Mouse (Mus musculus): ENCODE results near the gene Prtg. TPM values are rescaled to one million over a fixed set of nuclear protein-coding genes. Genes with fewer than 3 reads are reported as not detected.

Gene Prtg
- polyA plus RNA-seq, 1 experiment from 2014 or later = 0.52 TPM

GRCm38 (mm10) chr9:72790530-72791212 is 16.0 kb upstream of the Prtg start:
- Histone ChIP-seq H3K4me1 (replicated peaks) (0 out of 2 replicates have a peak, but pooled peaks cover 4% of the 10 kb centered on the region), H3K27ac (0 out of 2 replicates have a peak overlapping the region, but pooled peaks have one; percentile 33), H3K9ac (no peak overlapping the region), H3K36me3 (no peaks in the 10 kb centered on the region), H3K27me3 (replicated peaks) (no peaks in the 10 kb centered on the region), H3K4me3 (replicated peaks) (no peak overlapping the region), H3K4me2 (replicated peaks) (no peak overlapping the region), H3K9me3 (no peaks in the 10 kb centered on the region)
- no peak for ATAC-seq
- WGBS = 46% methylated on average over 14 of the region's 14 CpGs

- 0 out of 2 replicates have a peak, but pooled peaks cover 4% of the 10 kb centered on the region for H3K4me1 ChIP-seq (replicated peaks)
- no peak overlapping the region for H3K9ac ChIP-seq
- no peak for ATAC-seq
- no peak overlapping the region for H3K4me3 ChIP-seq (replicated peaks)
- H3K9me3 ChIP-seq = no peaks in the 10 kb centered on the region
- no peak overlapping the region for H3K4me2 ChIP-seq (replicated peaks)
- H3K36me3 ChIP-seq = no peaks in the 10 kb centered on the region
- WGBS = 52% methylated on average over 10 of the region's 10 CpGs
- no peaks in the 10 kb centered on the region for H3K27me3 ChIP-seq (replicated peaks)
- no peak overlapping the region for H3K27ac ChIP-seq
These were observed 15.5 kb upstream of the Prtg start for GRCm38 (mm10) chr9:72791213-72791582.

GRCm38 (mm10) chr9:72791681-72792080 is 15.0 kb upstream of the Prtg start:
- ATAC-seq = no peak
- Histone ChIP-seq H3K27me3 (replicated peaks) (no peaks in the 10 kb centered on the region), H3K4me3 (replicated peaks) (no peak overlapping the region), H3K9ac (no peak overlapping the region), H3K27ac (no peak overlapping the region), H3K4me2 (replicated peaks) (no peak overlapping the region), H3K9me3 (no peaks in the 10 kb centered on the region), H3K4me1 (replicated peaks) (0 out of 2 replicates have a peak, but pooled peaks cover 4% of the 10 kb centered on the region), H3K36me3 (no peaks in the 10 kb centered on the region)
- 26% methylated on average over 6 of the region's 6 CpGs for WGBS

- Histone ChIP-seq H3K4me3 (replicated peaks) (no peak overlapping the region), H3K27ac (no peak overlapping the region), H3K9ac (no peak overlapping the region), H3K27me3 (replicated peaks) (no peaks in the 10 kb centered on the region), H3K36me3 (no peaks in the 10 kb centered on the region), H3K4me1 (replicated peaks) (0 out of 2 replicates have a peak, but pooled peaks cover 8% of the 10 kb centered on the region), H3K9me3 (no peaks in the 10 kb centered on the region), H3K4me2 (replicated peaks) (no peak overlapping the region)
- 79% methylated on average over 3 of the region's 3 CpGs for WGBS
- no peak for ATAC-seq
These were observed 11.4 kb upstream of the Prtg start for GRCm38 (mm10) chr9:72795243-72795642.

- no peak for ATAC-seq
- H3K4me1 ChIP-seq (replicated peaks) = 0 out of 2 replicates have a peak, but pooled peaks cover 4% of the 10 kb centered on the region
- H3K27ac ChIP-seq = no peak overlapping the region
- H3K36me3 ChIP-seq = no peaks in the 10 kb centered on the region
- 0 out of 2 replicates have a peak overlapping the region, but pooled peaks have one; percentile 5 for H3K4me2 ChIP-seq (replicated peaks)
- no peak overlapping the region for H3K9ac ChIP-seq
- WGBS = 46% methylated on average over 9 of the region's 9 CpGs
- H3K9me3 ChIP-seq = no peaks in the 10 kb centered on the region
- no peak overlapping the region for H3K4me3 ChIP-seq (replicated peaks)
- no peaks in the 10 kb centered on the region for H3K27me3 ChIP-seq (replicated peaks)
These were observed 9.5 kb upstream of the Prtg start for GRCm38 (mm10) chr9:72797136-72797621.

- no peak for ATAC-seq
- Histone ChIP-seq H3K27me3 (replicated peaks) (no peaks in the 10 kb centered on the region; the same call in 1 of the 2 replicates), H3K4me2 (replicated peaks) (no peak overlapping the region), H3K36me3 (no peaks in the 10 kb centered on the region), H3K9me3 (no peaks in the 10 kb centered on the region), H3K4me1 (replicated peaks) (0 out of 2 replicates have a peak, but pooled peaks cover 8% of the 10 kb centered on the region), H3K4me3 (replicated peaks) (no peak overlapping the region), H3K27ac (no peak overlapping the region), H3K9ac (no peak overlapping the region)
- WGBS = 55% methylated on average over 4 of the region's 4 CpGs
These were observed 3.4 kb upstream of the Prtg start for GRCm38 (mm10) chr9:72803280-72803679.

- Histone ChIP-seq H3K9ac (no peak overlapping the region), H3K4me1 (replicated peaks) (0 out of 2 replicates have a peak, but pooled peaks cover 8% of the 10 kb centered on the region), H3K27me3 (replicated peaks) (no peaks in the 10 kb centered on the region; the same call in 1 of the 2 replicates), H3K4me3 (replicated peaks) (no peak overlapping the region), H3K36me3 (no peaks in the 10 kb centered on the region), H3K27ac (no peak overlapping the region), H3K4me2 (replicated peaks) (peak overlapping the region; percentile 99), H3K9me3 (no peaks in the 10 kb centered on the region)
- ATAC-seq = no peak
- 31% methylated on average over 14 of the region's 14 CpGs for WGBS
These were observed 528 bp upstream of the Prtg start for GRCm38 (mm10) chr9:72806146-72806545.

- H3K4me3 ChIP-seq (replicated peaks) = peak overlapping the region; percentile 87
- no peaks in the 10 kb centered on the region; the same call in 1 of the 2 replicates for H3K27me3 ChIP-seq (replicated peaks)
- peak; percentile 62 for ATAC-seq
- H3K4me2 ChIP-seq (replicated peaks) = peak overlapping the region; percentile 99
- no peaks in the 10 kb centered on the region for H3K36me3 ChIP-seq
- peak overlapping the region; percentile 66 for H3K27ac ChIP-seq
- under 1% methylated on average over 52 of the region's 52 CpGs for WGBS
- peaks cover 9% of the 10 kb centered on the region; the same call in 1 of the 2 replicates for H3K4me1 ChIP-seq (replicated peaks)
- H3K9ac ChIP-seq = peak overlapping the region; percentile 78
- no peaks in the 10 kb centered on the region for H3K9me3 ChIP-seq
These were observed 839 bp downstream of the Prtg start for GRCm38 (mm10) chr9:72807420-72808005.

- 10% methylated on average over 6 of the region's 6 CpGs for WGBS
- Histone ChIP-seq H3K9me3 (no peaks in the 10 kb centered on the region), H3K4me2 (replicated peaks) (peak overlapping the region; percentile 99), H3K27ac (no peak overlapping the region), H3K27me3 (replicated peaks) (no peaks in the 10 kb centered on the region; the same call in 1 of the 2 replicates), H3K4me3 (replicated peaks) (peak overlapping the region; percentile 87), H3K9ac (peak overlapping the region; percentile 78; the same call in 1 of the 2 replicates), H3K4me1 (replicated peaks) (peaks cover 11% of the 10 kb centered on the region; the same call in 1 of the 2 replicates), H3K36me3 (no peaks in the 10 kb centered on the region)
- ATAC-seq = no peak
These were observed 1.5 kb downstream of the Prtg start for GRCm38 (mm10) chr9:72808176-72808575.

GRCm38 (mm10) chr9:72808586-72808985 is 1.9 kb downstream of the Prtg start:
- no peaks in the 10 kb centered on the region for H3K36me3 ChIP-seq
- H3K27me3 ChIP-seq (replicated peaks) = no peaks in the 10 kb centered on the region; the same call in 1 of the 2 replicates
- ATAC-seq = no peak
- 49% methylated on average over 3 of the region's 3 CpGs for WGBS
- H3K9me3 ChIP-seq = no peaks in the 10 kb centered on the region
- H3K4me3 ChIP-seq (replicated peaks) = no peak overlapping the region
- H3K4me1 ChIP-seq (replicated peaks) = peaks cover 11% of the 10 kb centered on the region; the same call in 1 of the 2 replicates
- no peak overlapping the region for H3K4me2 ChIP-seq (replicated peaks)
- no peak overlapping the region for H3K27ac ChIP-seq
- H3K9ac ChIP-seq = no peak overlapping the region

GRCm38 (mm10) chr9:72809077-72809476 is 2.4 kb downstream of the Prtg start:
- no peak for ATAC-seq
- Histone ChIP-seq H3K27ac (no peak overlapping the region), H3K4me3 (replicated peaks) (no peak overlapping the region), H3K27me3 (replicated peaks) (no peaks in the 10 kb centered on the region; the same call in 1 of the 2 replicates), H3K4me1 (replicated peaks) (peaks cover 11% of the 10 kb centered on the region; the same call in 1 of the 2 replicates), H3K9me3 (no peaks in the 10 kb centered on the region), H3K9ac (no peak overlapping the region), H3K36me3 (no peaks in the 10 kb centered on the region), H3K4me2 (replicated peaks) (no peak overlapping the region)
- 72% methylated on average over 2 of the region's 2 CpGs for WGBS

- H3K9me3 ChIP-seq = no peaks in the 10 kb centered on the region
- peaks cover 11% of the 10 kb centered on the region; the same call in 1 of the 2 replicates for H3K4me1 ChIP-seq (replicated peaks)
- no peak overlapping the region for H3K4me3 ChIP-seq (replicated peaks)
- H3K9ac ChIP-seq = no peak overlapping the region
- H3K4me2 ChIP-seq (replicated peaks) = no peak overlapping the region
- ATAC-seq = peak; percentile 79
- 55% methylated on average over 5 of the region's 5 CpGs for WGBS
- H3K36me3 ChIP-seq = no peaks in the 10 kb centered on the region
- H3K27me3 ChIP-seq (replicated peaks) = no peaks in the 10 kb centered on the region; the same call in 1 of the 2 replicates
- no peak overlapping the region for H3K27ac ChIP-seq
These were observed 3.9 kb downstream of the Prtg start for GRCm38 (mm10) chr9:72810607-72811006.

All from intestine, embryonic 15.5 days (tissue).